Mouse (Mus musculus) forebrain, embryonic 11.5 days (tissue): ENCODE results near the gene Gm2174. TPM values are rescaled to one million over a fixed set of nuclear protein-coding genes. Genes with fewer than 3 reads are reported as not detected.
A peak's percentile ranks its signal among the peaks of the same experiment; 100 is the strongest.

Experiments
- ATAC-seq: fragments of 200-750 bp; cut with Nextera tagmentation; replicated peaks from 2 replicates; pipeline ENCODE4 v1.8.0; 2017; ENCODE audit warnings: moderate TSS enrichment; ENCODE audit not compliant: low FRiP score
- DNase-seq: peaks from one replicate; pipeline ENCODE4 v3.0.0-alpha.2; 2017; ENCODE audit warnings: low spot score
- H3K27ac ChIP-seq: fragments of 300-500 bp; sonication (generic); 2 replicates; pipeline ENCODE4 v1.5.1; 2014; ENCODE audit warnings: low read depth, low read length
- H3K27me3 ChIP-seq: fragments of 300-500 bp; sonication (generic); 2 replicates; pipeline ENCODE4 v1.6.1; 2014; ENCODE audit warnings: mild to moderate bottlenecking, low read length, mixed read lengths; ENCODE audit not compliant: control insufficient read depth, insufficient read depth
- H3K36me3 ChIP-seq: fragments of 300-500 bp; sonication (generic); 2 replicates; pipeline ENCODE4 v1.6.1; 2014; ENCODE audit warnings: mild to moderate bottlenecking, low read length, moderate library complexity, mixed read lengths; ENCODE audit not compliant: control insufficient read depth, insufficient read depth
- H3K4me1 ChIP-seq: fragments of 300-500 bp; sonication (generic); replicated peaks from 2 replicates; pipeline ENCODE4 v1.6.1; 2014; ENCODE audit warnings: low read length, mixed read lengths; ENCODE audit not compliant: control insufficient read depth, insufficient read depth
- H3K4me2 ChIP-seq: fragments of 300-500 bp; sonication (generic); 2 replicates; pipeline ENCODE4 v1.6.1; 2014; ENCODE audit warnings: low read depth, mild to moderate bottlenecking, low read length, moderate library complexity, mixed read lengths; ENCODE audit not compliant: severe bottlenecking
- H3K4me3 ChIP-seq: fragments of 300-500 bp; sonication (generic); 2 replicates; pipeline ENCODE4 v1.5.1; 2014; ENCODE audit warnings: low read depth, low read length
- H3K9ac ChIP-seq: fragments of 300-500 bp; sonication (generic); 2 replicates; pipeline ENCODE4 v1.6.1; 2014; ENCODE audit warnings: low read length
- H3K9me3 ChIP-seq: fragments of 300-500 bp; sonication (generic); 2 replicates; pipeline ENCODE4 v1.6.1; 2016; ENCODE audit warnings: low read length, mixed read lengths; ENCODE audit not compliant: control insufficient read depth
- WGBS: fragments of 180-500 bp; shearing (Covaris S2); extraction: QIAGEN DNeasy Blood & Tissue Kit; methylation state at CpG from one replicate; pipeline ENCODE4 v1.1.7; 2014; 5-methylcytosine and 5-hydroxymethylcytosine counted together
- polyA plus RNA-seq: library from polyadenylated mRNA; unstranded; fragments of >200 nt; fragmentation: Nextera tagmentation; extraction: Ambion mirVana; gene quantifications from 2 replicates; pipeline ENCODE4 v1.2.1, GENCODE M21; 2014

Gene Gm2174
- polyA plus RNA-seq, 1 experiment from 2014 or later: 1.1 TPM

GRCm38 (mm10) chrX:56468422-56468821 is 20.7 kb downstream of the Gm2174 start:
- no peak for ATAC-seq
- Histone ChIP-seq H3K27ac (no peak overlapping the region), H3K9me3 (no peaks in the 10 kb centered on the region; the same call in 1 of the 2 replicates), H3K4me2 (no peak overlapping the region), H3K36me3 (no peaks in the 10 kb centered on the region), H3K27me3 (no peaks in the 10 kb centered on the region), H3K4me1 (no peaks in the 10 kb centered on the region), H3K9ac (no peak overlapping the region), H3K4me3 (no peak overlapping the region)
- no peak for DNase-seq
- WGBS: 50% methylated on average over 6 of the region's 6 CpGs

DNA sequence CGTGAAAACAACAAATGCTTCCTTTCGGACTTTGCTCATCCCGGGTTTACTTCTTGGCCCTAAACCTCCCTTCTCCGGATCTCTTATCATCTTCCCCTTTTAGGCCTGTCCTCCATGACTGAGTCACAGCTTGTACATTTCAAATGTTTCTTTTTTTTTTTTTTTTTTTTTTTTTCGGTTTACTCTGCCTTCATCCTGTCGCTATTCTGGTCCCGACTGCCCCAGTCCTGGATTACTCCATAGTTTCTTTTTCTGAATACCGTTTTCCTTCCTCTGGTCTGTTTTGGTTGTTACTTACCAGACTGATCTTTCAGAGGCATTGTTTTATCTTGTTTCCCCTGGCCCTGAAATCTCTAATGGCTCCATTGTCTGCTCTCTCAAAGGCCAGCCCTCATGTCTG is 26.3 kb downstream of the Gm2174 start:
- H3K4me3 ChIP-seq: no peak overlapping the region
- WGBS: 67% methylated on average over 8 of the region's 8 CpGs
- no peak for DNase-seq
- no peak for ATAC-seq
- no peaks in the 10 kb centered on the region for H3K27me3 ChIP-seq
- no peaks in the 10 kb centered on the region; the same call in 1 of the 2 replicates for H3K9me3 ChIP-seq
- no peak overlapping the region for H3K4me2 ChIP-seq
- H3K9ac ChIP-seq: no peak overlapping the region
- H3K4me1 ChIP-seq: no peaks in the 10 kb centered on the region
- no peaks in the 10 kb centered on the region for H3K36me3 ChIP-seq
- H3K27ac ChIP-seq: no peak overlapping the region

DNA sequence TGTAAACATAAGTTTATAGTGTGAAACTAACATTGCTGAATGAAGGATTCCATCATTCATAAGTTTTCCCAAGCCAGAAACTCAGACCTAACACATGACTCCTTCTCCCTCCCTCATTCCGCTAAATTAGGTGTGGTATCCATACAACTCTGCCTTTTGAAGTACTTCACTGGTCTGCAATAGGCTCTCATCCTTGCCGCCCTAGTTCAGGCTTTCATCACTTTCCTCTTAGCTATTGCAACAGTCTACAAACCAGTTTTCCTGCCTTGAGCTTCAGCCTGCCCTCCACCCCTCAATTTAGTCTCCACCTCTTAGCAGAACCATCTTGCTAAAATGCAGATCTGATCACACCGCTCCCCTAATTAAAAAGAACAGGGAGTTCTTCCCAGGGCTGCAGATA is 29.8 kb downstream of the Gm2174 start:
- Histone ChIP-seq H3K4me2 (no peak overlapping the region), H3K27me3 (no peaks in the 10 kb centered on the region), H3K9ac (no peak overlapping the region), H3K9me3 (no peaks in the 10 kb centered on the region), H3K27ac (no peak overlapping the region), H3K4me3 (no peak overlapping the region), H3K36me3 (no peaks in the 10 kb centered on the region), H3K4me1 (no peaks in the 10 kb centered on the region)
- ATAC-seq: no peak
- DNase-seq: no peak
- 87% methylated on average over 3 of the region's 3 CpGs for WGBS

- no peaks in the 10 kb centered on the region for H3K36me3 ChIP-seq
- H3K4me1 ChIP-seq: no peaks in the 10 kb centered on the region
- H3K27ac ChIP-seq: no peak overlapping the region
- H3K27me3 ChIP-seq: no peaks in the 10 kb centered on the region
- no peaks in the 10 kb centered on the region for H3K9me3 ChIP-seq
- DNase-seq: no peak
- no peak overlapping the region for H3K9ac ChIP-seq
- H3K4me3 ChIP-seq: no peak overlapping the region
- no peak for ATAC-seq
- H3K4me2 ChIP-seq: no peak overlapping the region
- 67% methylated on average over 3 of the region's 3 CpGs for WGBS
Measured at GRCm38 (mm10) chrX:56481906-56482305, 34.1 kb downstream of the Gm2174 start.

DNA sequence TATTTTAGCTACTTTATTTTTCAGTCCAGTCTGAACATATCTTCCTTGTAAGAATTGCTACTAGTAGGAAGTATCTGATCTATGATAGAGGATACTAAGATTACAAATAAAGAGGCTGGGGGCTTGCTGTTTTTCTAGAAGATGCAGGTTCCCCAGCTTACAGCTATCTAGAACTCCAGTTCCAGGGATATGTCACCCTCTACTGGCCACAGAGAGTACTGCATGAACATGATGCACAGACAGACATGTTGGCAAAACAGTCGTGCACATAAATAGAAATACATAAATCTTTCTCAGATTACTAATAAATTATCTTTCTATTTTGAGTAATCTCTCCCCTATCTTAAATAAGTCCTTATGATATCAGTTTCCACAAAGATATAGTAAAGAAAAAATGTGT is 42.0 kb downstream of the Gm2174 start:
- Histone ChIP-seq H3K9me3 (no peaks in the 10 kb centered on the region), H3K27me3 (no peaks in the 10 kb centered on the region), H3K4me2 (no peak overlapping the region), H3K4me1 (no peaks in the 10 kb centered on the region), H3K9ac (no peak overlapping the region), H3K4me3 (no peak overlapping the region), H3K27ac (no peak overlapping the region), H3K36me3 (no peaks in the 10 kb centered on the region)
- ATAC-seq: no peak
- WGBS: 36% methylated on average over 1 of the region's 1 CpGs
- peak; percentile 71 for DNase-seq

DNA sequence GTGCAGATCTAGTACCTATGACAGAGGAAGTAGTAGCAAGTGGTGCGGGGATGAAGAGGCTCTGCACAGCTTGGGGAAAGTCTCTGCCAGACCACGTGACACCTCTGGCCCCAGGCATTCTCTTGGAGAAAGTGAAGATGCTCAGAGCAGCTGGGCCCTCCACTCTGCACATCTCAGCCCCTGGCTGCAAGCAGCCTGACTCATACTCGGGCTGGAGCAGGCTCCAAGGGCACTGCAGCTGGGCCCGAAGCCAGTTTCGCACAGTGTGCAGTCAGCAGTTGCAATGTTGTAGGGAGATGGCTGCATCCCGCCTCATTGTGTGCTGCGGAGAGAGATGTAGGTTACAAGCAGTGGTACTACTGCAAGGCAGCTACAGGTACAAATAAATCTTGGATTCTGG is 49.5 kb downstream of the Gm2174 start:
- no peaks in the 10 kb centered on the region for H3K4me1 ChIP-seq
- DNase-seq (no peak), ATAC-seq (no peak)
- 87% methylated on average over 7 of the region's 7 CpGs for WGBS
- H3K4me3 ChIP-seq: no peak overlapping the region
- no peaks in the 10 kb centered on the region for H3K36me3 ChIP-seq
- no peaks in the 10 kb centered on the region for H3K9me3 ChIP-seq
- no peak overlapping the region for H3K9ac ChIP-seq
- H3K4me2 ChIP-seq: no peak overlapping the region
- no peaks in the 10 kb centered on the region for H3K27me3 ChIP-seq
- H3K27ac ChIP-seq: no peak overlapping the region

Other genes with a start within 250 kb of the Gm2174 start
- not detected in 2 replicates for gene Gm773, start 235.1 kb upstream of the Gm2174 start, polyA plus RNA-seq
- 8.3 and 8.9 TPM in 2 replicates for gene Zfp449, start 101.6 kb upstream of the Gm2174 start, polyA plus RNA-seq
- 4.3 and 4.6 TPM in 2 replicates for gene Smim10l2a, start 73.4 kb upstream of the Gm2174 start, polyA plus RNA-seq
- 19.2 and 23.4 TPM in 2 replicates for gene Ints6l, start 6.9 kb downstream of the Gm2174 start, polyA plus RNA-seq
- not detected in 2 replicates for gene Gm10477, start 76.8 kb downstream of the Gm2174 start, polyA plus RNA-seq
- 0.19 TPM in 1 of 2 replicates, not detected in the other for gene Gm648, start 101.6 kb downstream of the Gm2174 start, polyA plus RNA-seq
- 50.5 and 55.1 TPM in 2 replicates for gene Mmgt1, start 150.1 kb downstream of the Gm2174 start, polyA plus RNA-seq
- 12.1 and 14.6 TPM in 2 replicates for gene Slc9a6, start 161.8 kb downstream of the Gm2174 start, polyA plus RNA-seq